In genomic region chr11:51265326-51265725, GRCm38 (mm10) we compare ENCODE assay signal across 9 mouse cellular contexts. TPM values are rescaled to one million over a fixed set of nuclear protein-coding genes. Genes with fewer than 3 reads are reported as not detected.
A peak's percentile ranks its signal among the peaks of the same experiment; 100 is the strongest.
DNase-seq lines count a peak whose midpoint lies in the region; TF ChIP-seq lines count a peak whose summit lies in the region.
"Had no signal": no experiment of that assay in that cellular context is flagged by ENCODE, and none has a peak within 500 bp of the region (broad histone marks: within the 10 kb centered on the region; RNA-seq: fewer than 3 reads in every experiment).

No protein-coding gene starts in this region.

- intact Hi-C loops in heart, adult 2 months (cut with DNase I), result loop anchor here (5.0 kb wide), 1 partner anchor 323 kb away; the partner anchor contains the start of gene 4933414I15Rik

- H3K27me3 ChIP-seq in heart, adult 2 months (ENCODE audit: control insufficient read depth, insufficient read depth, low read length), result no peaks in the 10 kb centered on the region

- 35% methylated on average over 3 of the region's 3 CpGs for WGBS in heart, adult 2 months

- H3K27ac ChIP-seq in heart, adult 2 months, result no peak overlapping the region

- peaks cover 36% of the 10 kb centered on the region for H3K36me3 ChIP-seq in heart, adult 2 months (ENCODE audit: control insufficient read depth, insufficient read depth, low read length)

- H3K4me3 ChIP-seq in heart, adult 2 months, result no peak overlapping the region; the same call in 1 of the 2 replicates

- peaks cover 11% of the 10 kb centered on the region for H3K4me1 ChIP-seq in heart, adult 2 months (ENCODE audit: control insufficient read depth, insufficient read depth, low read length)

- no peak for TF ChIP-seq POLR2A in brain, embryonic 14.5 days (IDR thresholded peaks at IDR 0.05; ENCODE audit: borderline replicate concordance, extremely low read depth, insufficient read depth, insufficient read length, poor library complexity, severe bottlenecking)
- no peak for TF ChIP-seq POLR2A in heart, adult 2 months (IDR thresholded peaks at IDR 0.05; ENCODE audit: insufficient read depth, low read depth, low read length)

- TF ChIP-seq CTCF in brain, embryonic 14.5 days (IDR thresholded peaks at IDR 0.05; ENCODE audit: borderline replicate concordance, extremely low read depth, insufficient read depth, insufficient read length), result peak; percentile 63; the same call in 1 of the 2 replicates
- peak; percentile 96 for TF ChIP-seq CTCF in heart, adult 2 months (IDR thresholded peaks at IDR 0.05)

- no peak for TF ChIP-seq EP300 in heart, adult 2 months (IDR thresholded peaks at IDR 0.05; ENCODE audit: insufficient read depth, low read depth, low read length)

- peak; percentile 16 for DNase-seq in kidney, adult 18-20 months
- no peak for DNase-seq in kidney, adult 11 months
- peak; percentile 50 for DNase-seq in brain, embryonic 14.5 days (ENCODE audit: low read depth)
- no peak for DNase-seq in heart, adult 2 months
- DNase-seq in kidney, postnatal 10 days, result peak; percentile 37
- DNase-seq in mesoderm, embryonic 11.5 days (ENCODE audit: low read depth, low spot score), result peak; percentile 44
- no peak for DNase-seq in layer of hippocampus, postnatal 25 days (ENCODE audit: extremely low spot score in 1 of 2, low spot score in 1 of 2)
- no peak for DNase-seq in frontal cortex, postnatal 36 days (ENCODE audit: low spot score in 2 of 2)

- H3K79me2 ChIP-seq in heart, adult 2 months (replicated peaks; ENCODE audit: control insufficient read depth, insufficient read depth, low read length), result peaks cover 3% of the 10 kb centered on the region

- H3K9ac ChIP-seq in heart, adult 2 months (ENCODE audit: low read depth, low read length), result no peak overlapping the region

RNA-seq across cellular contexts. Expression of gene BC049762, which starts 2.5 kb away (rescaled TPM):
- 0.19 TPM in 2 replicates for polyA plus RNA-seq in brain, embryonic 14.5 days (2012; rRNA removed)
- under 1 TPM in 1 of 2 experiments, not detected in 1; 0.41 TPM for total RNA-seq in heart, adult 2 months (2021)
- polyA plus RNA-seq in heart, adult 2 months (2012; rRNA removed), result 0.23 and 0.84 TPM in 2 replicates
- total RNA-seq in layer of hippocampus, postnatal 25 days (2021), result under 1 TPM; 0.42 to 0.68 TPM
- total RNA-seq: common myeloid progenitor, adult 5-6 weeks had no signal

RNA-seq across cellular contexts. Expression of gene Clk4, which starts 3.8 kb away (rescaled TPM):
- polyA plus RNA-seq in brain, embryonic 14.5 days (2012; rRNA removed), result 155 and 168 TPM in 2 replicates
- 10 to 100 TPM; 32.5 to 41.9 TPM for total RNA-seq in heart, adult 2 months (2021)
- polyA plus RNA-seq in heart, adult 2 months (2012; rRNA removed), result 26.2 and 42.8 TPM in 2 replicates
- 100 to 1,000 TPM; 105 to 127 TPM for total RNA-seq in layer of hippocampus, postnatal 25 days (2021)

RNA-seq across cellular contexts. Expression of gene Col23a1, which starts 24.4 kb away (rescaled TPM):
- polyA plus RNA-seq in brain, embryonic 14.5 days (2012; rRNA removed), result 4.9 and 9.2 TPM in 2 replicates
- total RNA-seq in heart, adult 2 months (2021), result 1 to 10 TPM; 1.1 to 1.7 TPM
- 1.1 and 1.3 TPM in 2 replicates for polyA plus RNA-seq in heart, adult 2 months (2012; rRNA removed)
- 1 to 10 TPM; 5.0 to 5.4 TPM for total RNA-seq in layer of hippocampus, postnatal 25 days (2021)

RNA-seq across cellular contexts. Expression of gene Gm12569, which starts 45.1 kb away (rescaled TPM):
- not detected in 2 replicates for polyA plus RNA-seq in brain, embryonic 14.5 days (2012; rRNA removed)
- total RNA-seq in heart, adult 2 months (2021), result not detected
- polyA plus RNA-seq in heart, adult 2 months (2012; rRNA removed), result not detected in 2 replicates
- not detected for total RNA-seq in layer of hippocampus, postnatal 25 days (2021)
- total RNA-seq: common myeloid progenitor, adult 5-6 weeks had no signal

Comparison
In these comparisons a context has a peak if more than half of its experiments do, and no peak if none do; other contexts are left out.
1. DNase-seq: peak in kidney, adult 18-20 months (single experiment), brain, embryonic 14.5 days (single experiment), kidney, postnatal 10 days (single experiment) and mesoderm, embryonic 11.5 days (single experiment); none in kidney, adult 11 months (single experiment), heart, adult 2 months (0 of 2), layer of hippocampus, postnatal 25 days (0 of 2) and frontal cortex, postnatal 36 days (0 of 2).